Mouse (Mus musculus) ES-E14 (cell line): ENCODE data around the gene Lrrc29.

Source experiments
- CHD2 ChIP-seq: IDR thresholded peaks from 2 replicates; pipeline ENCODE4 v1.6.1; 2014; ENCODE audit warnings: mild to moderate bottlenecking, low read depth, low read length, inconsistent platforms
- HCFC1 ChIP-seq: IDR thresholded peaks from 2 replicates; pipeline ENCODE4 v1.6.1; 2012; ENCODE audit warnings: low read length, inconsistent platforms, borderline replicate concordance; ENCODE audit not compliant: insufficient read depth
- MAFK ChIP-seq: IDR thresholded peaks from 2 replicates; pipeline ENCODE4 v1.6.1; 2014; ENCODE audit warnings: mild to moderate bottlenecking, low read depth, low read length, inconsistent platforms; ENCODE audit not compliant: insufficient read depth
- ZC3H11A ChIP-seq: IDR thresholded peaks from 2 replicates; pipeline ENCODE4 v1.6.1; 2012; ENCODE audit warnings: low read depth, mild to moderate bottlenecking, inconsistent platforms, low read length, borderline replicate concordance
- ZNF384 ChIP-seq: IDR thresholded peaks from 2 replicates; pipeline ENCODE4 v1.6.1; 2012; ENCODE audit warnings: low read depth, low read length, inconsistent platforms

DNA sequence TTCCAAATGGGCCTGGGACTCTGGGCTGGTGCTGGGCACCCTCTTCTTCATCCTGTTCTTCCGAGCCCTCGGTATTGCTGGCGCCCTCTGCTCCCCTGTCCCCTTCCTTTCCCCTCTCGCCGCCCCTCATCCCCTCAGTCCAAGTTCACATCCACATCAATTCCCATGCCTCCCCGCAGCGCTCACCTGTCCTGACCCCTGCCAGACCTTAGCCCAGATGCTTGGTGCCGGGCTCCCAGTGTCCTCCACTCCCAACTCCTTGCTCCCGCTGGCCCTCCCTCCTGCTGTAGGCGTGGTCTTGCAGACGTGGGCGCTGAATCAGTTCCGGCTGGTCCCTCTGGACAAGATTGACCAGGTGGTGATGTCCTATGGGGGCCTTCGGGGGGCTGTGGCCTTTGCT is 30.6 kb upstream of the Lrrc29 start:
- TF ChIP-seq ZC3H11A, result no peak
- TF ChIP-seq ZNF384, result no peak
- TF ChIP-seq CHD2, result no peak
- no peak for TF ChIP-seq MAFK
- no peak for TF ChIP-seq HCFC1
